Mouse (Mus musculus): ENCODE data around the gene Fndc3b.

Fndc3b gene

GRCm38 (mm10) chr3:27466297-27466901 lies 244.7 kb downstream of the Fndc3b start:
- peak in 1 of 2 experiments; percentile 35 for DNase-seq (ENCODE audit: low spot score in 2 of 2)

GRCm38 (mm10) chr3:27463373-27463772 lies 247.7 kb downstream of the Fndc3b start:
- DNase-seq (ENCODE audit: low spot score in 2 of 2) = no peak

- no peak for DNase-seq (ENCODE audit: low spot score in 2 of 2)
Observed at GRCm38 (mm10) chr3:27462934-27463333, 248.2 kb downstream of the Fndc3b start.

GRCm38 (mm10) chr3:27462316-27462902 lies 248.7 kb downstream of the Fndc3b start:
- no peak for DNase-seq (ENCODE audit: low spot score in 2 of 2)

- no peak for DNase-seq (ENCODE audit: low spot score in 2 of 2)
Observed at GRCm38 (mm10) chr3:27461861-27462260, 249.2 kb downstream of the Fndc3b start.

- peak; percentile 35 to 78 for DNase-seq (ENCODE audit: low spot score in 2 of 2)
Observed at GRCm38 (mm10) chr3:27461037-27461436, 250.1 kb downstream of the Fndc3b start.

GRCm38 (mm10) chr3:27458416-27458815 lies 252.7 kb downstream of the Fndc3b start:
- DNase-seq (ENCODE audit: low spot score in 2 of 2) = no peak

GRCm38 (mm10) chr3:27456514-27456913 lies 254.6 kb downstream of the Fndc3b start:
- no peak for DNase-seq (ENCODE audit: low spot score in 2 of 2)

GRCm38 (mm10) chr3:27454402-27455195 lies 256.5 kb downstream of the Fndc3b start:
- no peak for DNase-seq (ENCODE audit: low spot score in 2 of 2)

- DNase-seq (ENCODE audit: low spot score in 2 of 2) = peak in 1 of 2 experiments; percentile 29
Observed at GRCm38 (mm10) chr3:27453453-27454098, 257.5 kb downstream of the Fndc3b start.

- no peak for DNase-seq (ENCODE audit: low spot score in 2 of 2)
Observed at GRCm38 (mm10) chr3:27449447-27449846, 261.7 kb downstream of the Fndc3b start.

- no peak for DNase-seq (ENCODE audit: low spot score in 2 of 2)
Observed at GRCm38 (mm10) chr3:27448367-27448766, 262.7 kb downstream of the Fndc3b start.

- no peak for DNase-seq (ENCODE audit: low spot score in 2 of 2)
Observed at GRCm38 (mm10) chr3:27439704-27440103, 271.4 kb downstream of the Fndc3b start.

- no peak for DNase-seq (ENCODE audit: low spot score in 2 of 2)
Observed at GRCm38 (mm10) chr3:27435096-27435620, 275.9 kb downstream of the Fndc3b start.

GRCm38 (mm10) chr3:27432981-27433380 lies 278.1 kb downstream of the Fndc3b start:
- no peak for DNase-seq (ENCODE audit: low spot score in 2 of 2)

- no peak for DNase-seq (ENCODE audit: low spot score in 2 of 2)
Observed at GRCm38 (mm10) chr3:27430621-27431263, 280.4 kb downstream of the Fndc3b start.

GRCm38 (mm10) chr3:27427406-27427805 lies 283.7 kb downstream of the Fndc3b start:
- no peak for DNase-seq (ENCODE audit: low spot score in 2 of 2)

GRCm38 (mm10) chr3:27424049-27424667 lies 286.9 kb downstream of the Fndc3b start:
- DNase-seq (ENCODE audit: low spot score in 2 of 2) = no peak

GRCm38 (mm10) chr3:27422521-27422920 lies 288.6 kb downstream of the Fndc3b start:
- DNase-seq (ENCODE audit: low spot score in 2 of 2) = no peak

- no peak for DNase-seq (ENCODE audit: low spot score in 2 of 2)
Observed at GRCm38 (mm10) chr3:27421980-27422379, 289.1 kb downstream of the Fndc3b start.

GRCm38 (mm10) chr3:27418602-27419001 lies 292.5 kb downstream of the Fndc3b start:
- no peak for DNase-seq (ENCODE audit: low spot score in 2 of 2)
